Mouse (Mus musculus) embryo, embryonic 11 days (tissue): Measurements from ENCODE around the gene Thrb.
A peak's percentile ranks its signal among the peaks of the same experiment; 100 is the strongest.
"Not testable (repeated sequence)": the region's sequence is repeated elsewhere in the genome, so short reads cannot be mapped to it uniquely, and the experiment has no call there.

Experiments used
- DNase-seq: peaks from one replicate; pipeline ENCODE4 v3.0.0-alpha.2; 2015

The Thrb gene

GRCm38 (mm10) chr14:17885320-17885719, 225.3 kb downstream of the Thrb start:
- no peak for DNase-seq

GRCm38 (mm10) chr14:17894791-17895190, 234.7 kb downstream of the Thrb start:
- no peak for DNase-seq

- DNase-seq, result no peak
Observed at GRCm38 (mm10) chr14:17899733-17900413, 239.8 kb downstream of the Thrb start.

- no peak for DNase-seq
Observed at GRCm38 (mm10) chr14:17900414-17900795, 240.3 kb downstream of the Thrb start.

GRCm38 (mm10) chr14:17902426-17902825, 242.4 kb downstream of the Thrb start:
- DNase-seq, result no peak

GRCm38 (mm10) chr14:17903121-17903520, 243.1 kb downstream of the Thrb start:
- no peak for DNase-seq

GRCm38 (mm10) chr14:17904554-17904953, 244.5 kb downstream of the Thrb start:
- DNase-seq, result peak; percentile 22

- DNase-seq, result no peak
Observed at GRCm38 (mm10) chr14:17905627-17906026, 245.6 kb downstream of the Thrb start.

- no peak for DNase-seq
Observed at GRCm38 (mm10) chr14:17906931-17907330, 246.9 kb downstream of the Thrb start.

- no peak for DNase-seq
Observed at GRCm38 (mm10) chr14:17911157-17911556, 251.1 kb downstream of the Thrb start.

GRCm38 (mm10) chr14:17912573-17913207, 252.6 kb downstream of the Thrb start:
- no peak for DNase-seq

GRCm38 (mm10) chr14:17915556-17915955, 255.5 kb downstream of the Thrb start:
- no peak for DNase-seq

- no peak for DNase-seq
Observed at GRCm38 (mm10) chr14:17916651-17917050, 256.6 kb downstream of the Thrb start.

- no peak for DNase-seq
Observed at GRCm38 (mm10) chr14:17917124-17917763, 257.2 kb downstream of the Thrb start.

- no peak for DNase-seq
Observed at GRCm38 (mm10) chr14:17917899-17918298, 257.8 kb downstream of the Thrb start.

GRCm38 (mm10) chr14:17922807-17923704, 263.0 kb downstream of the Thrb start:
- DNase-seq, result no peak

GRCm38 (mm10) chr14:17927469-17927868, 267.4 kb downstream of the Thrb start:
- peak; percentile 27 for DNase-seq

GRCm38 (mm10) chr14:17929585-17929984, 269.5 kb downstream of the Thrb start:
- no peak for DNase-seq

GRCm38 (mm10) chr14:17933475-17933874, 273.4 kb downstream of the Thrb start:
- no peak for DNase-seq

- not testable (repeated sequence) for DNase-seq
Observed at GRCm38 (mm10) chr14:17934779-17935178, 274.7 kb downstream of the Thrb start.

- DNase-seq, result no peak
Observed at GRCm38 (mm10) chr14:17954038-17954437, 294.0 kb downstream of the Thrb start.

- no peak for DNase-seq
Observed at GRCm38 (mm10) chr14:17959901-17960300, 299.8 kb downstream of the Thrb start.

- peak; percentile 76 for DNase-seq
Observed at GRCm38 (mm10) chr14:17967117-17967726, 307.2 kb downstream of the Thrb start.
